Mouse (Mus musculus) testis, adult 2 months (tissue): ENCODE measurements around the gene Cpsf3.

ENCODE experiments used
- CTCF ChIP-seq: fragments of 200-500 bp; IDR thresholded peaks from 2 replicates; pipeline ENCODE4 v1.5.1; 2012; ENCODE audit warnings: low read depth, mild to moderate bottlenecking, inconsistent platforms, low read length, moderate library complexity; ENCODE audit not compliant: control insufficient read depth, insufficient read depth, insufficient replicate concordance
- POLR2A ChIP-seq: fragments of 200-500 bp; IDR thresholded peaks from 2 replicates; pipeline ENCODE4 v1.6.1; 2012; ENCODE audit warnings: low read depth, mild to moderate bottlenecking, inconsistent platforms, low read length, moderate library complexity; ENCODE audit not compliant: control insufficient read depth

DNA sequence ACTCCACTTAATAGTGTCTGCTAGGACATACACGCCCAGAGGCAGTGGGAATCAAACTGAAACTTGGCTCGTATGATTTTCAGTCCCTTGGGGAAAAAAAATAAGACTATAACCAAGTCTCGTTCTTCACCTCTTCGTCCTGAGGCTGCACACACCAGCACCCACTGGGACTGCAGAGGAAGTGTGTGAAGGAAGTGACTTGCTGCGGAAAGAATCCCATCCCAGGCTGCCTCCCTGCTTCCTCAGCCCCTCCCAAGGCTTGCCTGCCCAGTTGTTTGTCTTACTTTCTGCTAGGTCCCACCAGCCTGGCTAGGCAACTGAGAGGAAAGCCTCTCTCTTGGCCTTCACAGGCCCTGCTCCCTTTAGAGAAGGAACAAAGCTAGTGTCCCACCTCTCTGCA lies 20.9 kb upstream of the Cpsf3 start:
- TF ChIP-seq CTCF (no peak), POLR2A (no peak)
